Mouse (Mus musculus) kidney, adult 2 months (tissue): ENCODE measurements around the gene Gm28043.

Experiments
- CTCF ChIP-seq: fragments of 200-500 bp; conservative IDR thresholded peaks from 2 replicates; pipeline ENCODE4 v1.5.1; 2011; ENCODE audit warnings: low read depth, mild to moderate bottlenecking, control low read depth, low read length, moderate library complexity, mixed read lengths; ENCODE audit not compliant: insufficient read depth, insufficient read length
- POLR2A ChIP-seq: fragments of 200-500 bp; IDR thresholded peaks from one replicate; pipeline ENCODE4 v1.6.1; 2011; ENCODE audit warnings: low read depth, low read length, control low read depth

GRCm38 (mm10) chr17:29579579-29580126, 35.0 kb upstream of the Gm28043 start:
- TF ChIP-seq CTCF: no peak
- TF ChIP-seq POLR2A: no peak
